Mouse (Mus musculus): Measurements from ENCODE around the gene Srpk1. TPM values are rescaled to one million over a fixed set of nuclear protein-coding genes. Genes with fewer than 3 reads are reported as not detected.
A peak's percentile ranks its signal among the peaks of the same experiment; 100 is the strongest.
"Not testable (repeated sequence)": the region's sequence is repeated elsewhere in the genome, so short reads cannot be mapped to it uniquely, and the experiment has no call there.

Srpk1 gene
- polyA plus RNA-seq, 1 experiment from 2014 or later: 79.2 TPM

GRCm38 (mm10) chr17:28556635-28557396 lies 65.7 kb downstream of the Srpk1 start:
- no peak for TF ChIP-seq CTCF (IDR thresholded peaks at IDR 0.05; ENCODE audit: low read depth)
- ATAC-seq (replicated peaks; ENCODE audit: low FRiP score, low read depth): no peak
- Histone ChIP-seq H3K4me2 (ENCODE audit: low read length) (no peak overlapping the region), H3K4me1 (replicated peaks; ENCODE audit: insufficient read depth, low read length) (no peaks in the 10 kb centered on the region), H3K9ac (ENCODE audit: low read depth, low read length) (no peak overlapping the region), H3K4me3 (replicated peaks; ENCODE audit: low read depth, low read length) (no peak overlapping the region), H3K27ac (no peak overlapping the region), H3K9me3 (replicated peaks; ENCODE audit: low read length) (no peaks in the 10 kb centered on the region), H3K36me3 (ENCODE audit: insufficient read depth, low read length) (no peaks in the 10 kb centered on the region), H3K27me3 (ENCODE audit: insufficient read depth, low read length) (no peaks in the 10 kb centered on the region)
- 57% methylated on average over 6 of the region's 6 CpGs for WGBS
- no peak for DNase-seq (ENCODE audit: low spot score)

- not testable (repeated sequence) for H3K4me3 ChIP-seq (replicated peaks; ENCODE audit: low read depth, low read length); ATAC-seq (replicated peaks; ENCODE audit: low FRiP score, low read depth); DNase-seq (ENCODE audit: low spot score); H3K9ac ChIP-seq (ENCODE audit: low read depth, low read length); H3K4me2 ChIP-seq (ENCODE audit: low read length); H3K36me3 ChIP-seq (ENCODE audit: insufficient read depth, low read length); H3K27me3 ChIP-seq (ENCODE audit: insufficient read depth, low read length); H3K9me3 ChIP-seq (replicated peaks; ENCODE audit: low read length); H3K27ac ChIP-seq; H3K4me1 ChIP-seq (replicated peaks; ENCODE audit: insufficient read depth, low read length)
- WGBS: 93% methylated on average over 4 of the region's 4 CpGs
Measured at GRCm38 (mm10) chr17:28554021-28554420, 68.5 kb downstream of the Srpk1 start.

DNA sequence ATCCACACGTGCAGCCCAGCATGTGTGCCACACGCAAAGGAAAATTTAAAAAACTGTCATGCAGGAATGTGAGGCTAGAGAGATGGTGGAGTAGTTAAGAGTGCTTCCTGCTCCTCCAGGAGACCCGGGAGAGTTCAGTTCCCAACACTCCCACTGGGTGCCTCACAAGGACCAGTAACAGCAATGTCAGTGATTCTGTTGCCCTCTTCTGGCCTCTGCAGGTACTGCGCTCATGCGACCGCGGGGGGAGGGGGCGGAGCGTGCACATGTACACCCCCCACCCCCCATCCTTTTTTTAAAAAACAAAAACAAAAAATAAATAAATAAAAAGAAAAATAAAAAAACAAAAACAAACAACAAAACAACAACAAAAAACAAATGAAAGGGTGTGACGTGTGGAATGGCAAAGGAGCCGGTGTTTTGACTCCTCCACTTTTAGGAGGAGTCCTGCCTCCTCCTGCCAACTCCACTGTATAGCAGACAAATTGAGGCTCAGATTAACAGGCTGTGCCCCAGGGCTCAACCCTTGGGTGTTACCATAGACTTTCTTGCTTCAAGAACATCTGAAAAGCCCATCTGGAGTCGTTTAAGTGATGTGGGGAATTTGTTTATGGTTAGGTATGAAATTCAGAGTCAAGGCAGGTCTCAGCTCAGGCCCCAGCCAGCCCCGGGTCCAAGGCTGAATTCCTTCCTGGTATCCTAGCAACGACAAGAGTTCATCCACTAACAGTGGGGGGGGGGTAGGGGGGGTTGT lies 69.3 kb downstream of the Srpk1 start:
- ATAC-seq (replicated peaks; ENCODE audit: low FRiP score, low read depth) (peak; percentile 50), DNase-seq (ENCODE audit: low spot score) (peak; percentile 80)
- Histone ChIP-seq H3K27ac (no peak overlapping the region), H3K9me3 (replicated peaks; ENCODE audit: low read length) (no peaks in the 10 kb centered on the region), H3K9ac (ENCODE audit: low read depth, low read length) (no peak overlapping the region), H3K27me3 (ENCODE audit: insufficient read depth, low read length) (no peaks in the 10 kb centered on the region), H3K4me1 (replicated peaks; ENCODE audit: insufficient read depth, low read length) (no peaks in the 10 kb centered on the region), H3K4me3 (replicated peaks; ENCODE audit: low read depth, low read length) (no peak overlapping the region), H3K36me3 (ENCODE audit: insufficient read depth, low read length) (no peaks in the 10 kb centered on the region), H3K4me2 (ENCODE audit: low read length) (no peak overlapping the region)
- TF ChIP-seq CTCF (IDR thresholded peaks at IDR 0.05; ENCODE audit: low read depth): peak; percentile 90
- 7% methylated on average over 14 of the region's 14 CpGs for WGBS

DNA sequence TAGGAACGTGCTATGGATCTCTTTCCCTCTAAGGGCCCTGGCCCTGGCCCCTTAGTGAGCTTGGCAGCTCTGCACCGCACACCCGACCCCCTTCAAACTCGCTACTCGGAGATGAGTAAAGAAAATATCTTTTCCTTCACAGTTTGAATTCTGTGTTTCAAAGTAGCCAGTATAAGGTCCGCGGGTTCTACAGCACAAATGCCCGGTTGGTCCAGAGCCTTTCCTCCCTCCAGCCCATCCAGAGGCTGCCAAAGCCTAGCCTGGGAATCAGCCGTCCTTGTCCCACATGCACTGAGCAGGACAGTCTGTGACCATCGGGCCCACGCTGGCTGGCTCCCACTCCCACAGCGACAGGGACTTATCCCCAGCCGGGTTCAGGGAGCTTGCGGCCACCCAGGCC lies 73.4 kb downstream of the Srpk1 start, which contains the start of gene Clpsl2:
Gene Clpsl2, plus strand, starts transcription at position 301 of the 400 bp plus-strand sequence.
- no peak for TF ChIP-seq CTCF (IDR thresholded peaks at IDR 0.05; ENCODE audit: low read depth)
- 80% methylated on average over 14 of the region's 14 CpGs for WGBS
- no peak within 1 kb of the TSS for H3K9ac ChIP-seq (ENCODE audit: low read depth, low read length)
- DNase-seq (ENCODE audit: low spot score) (no peak), ATAC-seq (replicated peaks; ENCODE audit: low FRiP score, low read depth) (no peak)
- H3K36me3 ChIP-seq (ENCODE audit: insufficient read depth, low read length): no peaks in the 10 kb centered on the region
- H3K9me3 ChIP-seq (replicated peaks; ENCODE audit: low read length): no peaks in the 10 kb centered on the region
- no peaks in the 10 kb centered on the region for H3K4me1 ChIP-seq (replicated peaks; ENCODE audit: insufficient read depth, low read length)
- H3K27me3 ChIP-seq (ENCODE audit: insufficient read depth, low read length): no peaks in the 10 kb centered on the region
- H3K27ac ChIP-seq: no peak within 1 kb of the TSS
- no peak within 1 kb of the TSS for H3K4me2 ChIP-seq (ENCODE audit: low read length)
- H3K4me3 ChIP-seq (replicated peaks; ENCODE audit: low read depth, low read length): no peak within 1 kb of the TSS

DNA sequence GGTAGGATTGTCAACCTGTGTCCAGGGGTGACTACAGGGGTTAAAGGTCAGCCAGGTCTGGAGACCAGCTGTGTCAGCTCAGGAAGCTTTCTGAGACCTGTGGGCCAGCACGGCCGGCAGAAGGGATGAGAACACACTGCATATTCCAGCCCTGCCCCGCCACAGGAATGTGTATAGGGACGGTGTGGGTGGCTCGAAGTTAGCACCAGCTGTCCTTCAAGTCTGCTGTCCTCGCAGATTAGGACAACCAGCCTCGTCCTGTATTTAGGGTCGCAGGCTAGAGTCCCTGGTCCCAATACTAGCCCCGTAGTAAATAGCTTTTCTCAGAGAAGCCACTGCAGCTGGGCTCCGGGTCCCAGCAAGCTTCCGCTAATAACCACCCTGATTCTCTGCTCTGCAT lies 74.0 kb downstream of the Srpk1 start:
- Histone ChIP-seq H3K9me3 (replicated peaks; ENCODE audit: low read length) (no peaks in the 10 kb centered on the region), H3K4me3 (replicated peaks; ENCODE audit: low read depth, low read length) (no peak overlapping the region), H3K27ac (no peak overlapping the region), H3K27me3 (ENCODE audit: insufficient read depth, low read length) (no peaks in the 10 kb centered on the region), H3K36me3 (ENCODE audit: insufficient read depth, low read length) (no peaks in the 10 kb centered on the region), H3K4me1 (replicated peaks; ENCODE audit: insufficient read depth, low read length) (no peaks in the 10 kb centered on the region), H3K4me2 (ENCODE audit: low read length) (no peak overlapping the region), H3K9ac (ENCODE audit: low read depth, low read length) (no peak overlapping the region)
- WGBS: 57% methylated on average over 11 of the region's 11 CpGs
- DNase-seq (ENCODE audit: low spot score) (no peak), ATAC-seq (replicated peaks; ENCODE audit: low FRiP score, low read depth) (no peak)
- TF ChIP-seq CTCF (IDR thresholded peaks at IDR 0.05; ENCODE audit: low read depth): no peak

DNA sequence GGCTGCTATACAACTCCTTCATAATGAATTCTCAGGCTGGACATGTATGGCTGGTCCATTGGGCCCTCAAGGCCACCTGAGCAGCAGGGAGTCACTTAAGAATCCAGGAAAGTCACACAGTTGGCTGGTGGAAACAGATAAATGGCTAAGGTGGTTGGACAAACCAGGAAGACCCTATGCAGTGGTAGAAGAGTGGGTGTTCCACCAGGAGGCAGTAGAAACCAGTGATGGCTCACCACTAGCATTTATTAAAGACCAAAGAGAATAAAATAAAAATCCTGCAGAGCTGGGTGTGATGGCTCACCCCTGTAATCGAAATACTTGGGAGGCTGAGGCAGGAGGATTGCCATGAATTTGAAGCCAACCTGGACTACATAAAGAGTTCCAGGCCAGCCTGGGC lies 75.6 kb downstream of the Srpk1 start:
- TF ChIP-seq CTCF (IDR thresholded peaks at IDR 0.05; ENCODE audit: low read depth): no peak
- H3K4me3 ChIP-seq (replicated peaks; ENCODE audit: low read depth, low read length): no peak overlapping the region
- no peaks in the 10 kb centered on the region for H3K4me1 ChIP-seq (replicated peaks; ENCODE audit: insufficient read depth, low read length)
- no peaks in the 10 kb centered on the region for H3K36me3 ChIP-seq (ENCODE audit: insufficient read depth, low read length)
- no peak overlapping the region for H3K27ac ChIP-seq
- no peak for DNase-seq (ENCODE audit: low spot score)
- no peak overlapping the region for H3K4me2 ChIP-seq (ENCODE audit: low read length)
- H3K9ac ChIP-seq (ENCODE audit: low read depth, low read length): no peak overlapping the region
- ATAC-seq (replicated peaks; ENCODE audit: low FRiP score, low read depth): no peak
- H3K9me3 ChIP-seq (replicated peaks; ENCODE audit: low read length): no peaks in the 10 kb centered on the region
- no peaks in the 10 kb centered on the region for H3K27me3 ChIP-seq (ENCODE audit: insufficient read depth, low read length)
- WGBS: 90% methylated on average over 1 of the region's 1 CpGs

Measured in kidney, postnatal 0 days (tissue).